Mouse (Mus musculus) frontal cortex, postnatal 10 days (tissue): ENCODE data around the gene Klhl5.

ENCODE experiments used
- DNase-seq, 2 experiments: peaks; one replicate each; pipeline ENCODE4 v3.0.0; 2022; ENCODE audit warnings: low spot score in 2 of 2, mixed read lengths in 1 of 2

Gene Klhl5

DNA sequence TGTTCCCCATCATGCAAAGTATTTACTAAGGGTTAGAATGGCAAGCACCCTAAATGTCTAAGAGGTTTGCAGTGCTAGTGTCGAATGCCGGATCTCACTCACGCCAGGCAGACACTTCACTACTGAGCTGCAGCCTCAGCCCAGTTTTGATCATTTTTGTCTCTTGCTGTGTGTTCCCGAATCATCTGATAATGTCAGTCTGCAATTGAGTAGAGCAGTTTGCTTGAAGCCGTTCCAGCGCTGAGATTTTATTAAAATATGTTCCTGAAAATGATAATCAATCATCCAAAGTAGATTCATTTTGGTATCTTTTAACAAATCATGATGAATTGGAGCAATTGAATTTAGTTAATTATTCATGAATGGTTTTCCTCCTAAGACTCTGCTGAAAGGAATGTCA lies 39.4 kb downstream of the Klhl5 start:
- DNase-seq, result no peak

DNA sequence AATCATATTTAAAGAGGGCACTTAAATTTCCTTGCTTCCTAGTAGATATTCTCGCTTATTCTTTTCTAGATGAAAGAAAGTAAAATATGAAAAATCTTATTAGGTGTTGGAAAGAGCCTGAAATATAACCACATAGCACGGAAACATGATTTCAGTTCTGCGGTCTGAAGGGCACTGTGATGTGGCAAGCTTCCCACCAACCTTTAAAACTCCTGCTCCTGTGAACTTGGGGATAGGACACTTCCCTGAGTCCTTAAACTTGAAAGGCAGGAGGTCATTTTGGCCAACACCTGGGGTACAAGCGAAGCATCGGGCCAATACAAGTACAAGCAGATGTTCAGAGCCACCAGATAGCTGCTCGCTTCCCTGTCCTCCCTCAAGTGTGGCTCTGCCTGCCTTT lies 42.4 kb downstream of the Klhl5 start:
- DNase-seq, result no peak

DNA sequence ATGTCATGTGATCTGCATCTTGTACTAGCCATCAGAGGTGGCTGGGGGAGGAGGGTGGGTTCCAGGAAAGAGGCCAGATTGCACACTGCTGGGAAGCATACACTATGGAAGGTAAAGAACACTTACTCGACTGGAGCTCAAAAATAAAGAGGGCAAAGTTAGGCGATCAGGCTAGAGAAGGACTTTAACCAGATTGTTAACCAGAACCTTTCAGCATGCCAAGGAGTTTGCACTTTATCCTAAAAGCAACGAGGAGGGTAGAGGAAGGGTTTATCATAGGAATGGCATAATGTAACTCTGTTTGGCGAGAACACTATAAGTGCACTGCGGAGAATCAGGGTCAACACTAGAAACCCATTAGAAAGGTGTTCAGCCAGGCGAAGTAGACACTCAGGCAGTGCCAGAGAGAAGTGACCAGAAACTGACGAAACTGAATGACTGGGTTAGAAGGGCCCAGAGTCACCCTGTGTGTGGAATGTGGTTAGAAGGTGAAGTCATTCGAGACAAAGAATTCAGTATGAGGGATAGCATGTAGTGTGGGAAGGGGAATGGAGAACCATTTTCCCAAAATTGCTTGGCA lies 43.1 kb downstream of the Klhl5 start:
- DNase-seq, result no peak

DNA sequence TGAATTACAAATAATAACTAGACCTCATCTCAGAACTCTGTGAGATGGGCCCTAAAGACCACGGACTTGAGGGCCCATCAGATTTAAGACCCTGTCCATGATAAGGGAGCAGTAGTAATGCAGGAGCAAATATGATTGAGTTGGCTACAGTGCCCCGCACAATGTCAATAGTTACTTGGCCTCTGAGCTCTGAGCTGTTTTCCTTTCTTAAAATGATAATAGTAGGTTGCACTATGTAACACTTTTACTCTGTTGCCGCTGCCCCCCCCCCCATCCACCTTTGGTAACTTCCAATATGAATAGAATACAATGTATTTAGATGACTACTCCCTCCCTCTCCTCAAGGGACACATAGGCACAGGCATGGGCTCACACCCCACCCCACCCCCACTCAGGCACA lies 43.9 kb downstream of the Klhl5 start:
- DNase-seq, result no peak

DNA sequence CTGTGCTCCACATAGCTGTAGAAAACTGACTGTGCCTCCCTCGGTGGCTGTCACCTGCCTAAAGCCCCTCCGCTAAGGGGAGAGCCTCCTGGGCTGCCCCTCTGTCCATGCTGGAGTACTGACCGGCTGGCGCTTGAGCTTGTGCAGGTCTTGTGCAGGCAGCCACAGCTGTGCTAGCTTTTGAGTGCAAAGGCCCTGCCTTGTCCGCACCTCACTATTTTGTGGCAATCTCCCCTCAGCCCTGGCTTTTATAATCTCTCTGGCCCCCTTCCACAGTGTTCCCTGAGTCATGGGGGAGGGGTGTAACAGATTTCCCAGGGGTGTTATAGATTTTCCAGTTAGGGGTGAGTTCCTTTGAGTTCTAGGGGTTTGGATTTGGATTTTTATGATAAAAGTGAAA lies 44.4 kb downstream of the Klhl5 start:
- DNase-seq, result no peak

DNA sequence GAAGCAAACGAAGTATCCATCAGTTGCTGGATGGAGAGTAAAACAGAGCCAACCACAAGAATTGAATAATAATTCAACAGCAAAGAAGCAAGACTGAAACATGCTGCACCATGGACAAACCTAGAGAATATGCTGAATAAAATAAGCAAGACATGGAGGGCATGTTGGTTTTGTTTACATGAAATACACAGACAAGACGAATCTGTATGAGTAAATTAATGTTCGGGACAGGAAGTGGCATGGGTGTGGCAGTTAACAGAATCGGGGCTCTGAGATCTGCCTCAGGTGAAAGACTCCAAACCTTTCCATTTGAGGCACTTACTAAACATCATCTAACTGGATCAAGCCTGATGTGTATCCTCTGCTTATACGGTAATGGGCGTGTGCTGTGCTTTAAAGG lies 46.9 kb downstream of the Klhl5 start:
- no peak for DNase-seq

DNA sequence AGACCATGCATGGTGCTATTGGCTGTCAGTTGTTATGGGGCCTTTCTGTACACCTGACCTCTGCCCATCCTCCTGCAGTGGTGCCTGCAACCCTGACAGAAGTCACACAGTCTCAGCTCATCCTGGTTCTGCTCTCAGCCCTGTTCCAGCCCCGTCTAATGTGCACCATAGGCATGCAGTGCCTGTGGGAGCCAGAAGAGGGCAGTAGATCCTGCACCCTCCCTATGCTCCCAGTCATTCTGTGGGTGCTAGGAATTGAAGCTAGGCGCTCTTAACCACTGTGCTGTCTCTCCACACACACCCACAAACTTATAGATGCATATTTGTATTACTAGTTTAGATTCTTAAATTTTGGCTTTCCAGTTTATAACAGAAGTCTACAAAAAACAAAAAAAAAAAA lies 49.5 kb downstream of the Klhl5 start:
- no peak for DNase-seq

DNA sequence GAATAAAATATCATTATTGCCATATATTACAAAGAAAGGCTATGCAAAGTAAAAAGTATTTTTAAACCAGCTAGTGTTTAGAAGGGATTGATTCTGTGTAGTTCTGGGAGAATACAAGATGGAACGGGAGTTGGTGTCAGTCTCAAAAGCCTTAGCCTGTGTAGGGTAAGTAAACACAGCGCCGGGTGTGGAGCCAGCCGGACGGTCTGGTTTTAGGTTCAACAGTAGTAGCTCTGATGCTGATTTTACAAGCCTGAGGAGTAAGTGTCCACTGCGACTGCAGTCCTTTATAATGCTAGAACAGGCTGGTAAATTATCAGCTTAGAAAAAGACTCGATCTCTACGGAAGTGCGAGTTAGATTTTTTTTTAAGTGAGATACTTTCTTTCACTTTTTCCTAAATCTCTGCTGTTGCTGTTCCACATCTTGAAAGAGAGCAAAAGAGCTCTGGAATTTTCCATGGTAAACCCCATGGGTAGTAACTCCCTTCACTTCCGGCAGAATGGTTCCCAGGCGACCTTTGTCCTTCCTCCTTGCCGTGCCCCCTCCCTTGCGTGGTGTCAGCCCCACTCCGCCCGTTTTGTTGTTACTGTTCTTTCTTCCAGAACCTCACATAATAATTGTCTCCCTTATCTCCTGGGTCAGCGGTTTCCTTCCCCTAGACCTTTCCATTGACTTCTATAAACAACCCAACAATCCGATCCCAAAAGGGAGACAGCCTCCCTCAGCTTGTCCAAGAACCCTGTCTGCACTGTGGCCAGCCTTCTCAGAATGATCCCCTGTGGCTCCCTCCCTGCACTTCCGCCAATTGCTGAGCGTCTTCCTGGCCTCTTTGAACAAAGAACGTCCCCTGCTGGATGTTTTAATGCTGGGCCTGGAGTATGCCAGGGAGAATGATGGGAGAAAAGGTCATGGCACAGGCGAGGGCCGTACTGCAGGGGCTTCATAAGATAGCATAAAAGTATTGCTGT lies 50.4 kb downstream of the Klhl5 start:
- no peak for DNase-seq

DNA sequence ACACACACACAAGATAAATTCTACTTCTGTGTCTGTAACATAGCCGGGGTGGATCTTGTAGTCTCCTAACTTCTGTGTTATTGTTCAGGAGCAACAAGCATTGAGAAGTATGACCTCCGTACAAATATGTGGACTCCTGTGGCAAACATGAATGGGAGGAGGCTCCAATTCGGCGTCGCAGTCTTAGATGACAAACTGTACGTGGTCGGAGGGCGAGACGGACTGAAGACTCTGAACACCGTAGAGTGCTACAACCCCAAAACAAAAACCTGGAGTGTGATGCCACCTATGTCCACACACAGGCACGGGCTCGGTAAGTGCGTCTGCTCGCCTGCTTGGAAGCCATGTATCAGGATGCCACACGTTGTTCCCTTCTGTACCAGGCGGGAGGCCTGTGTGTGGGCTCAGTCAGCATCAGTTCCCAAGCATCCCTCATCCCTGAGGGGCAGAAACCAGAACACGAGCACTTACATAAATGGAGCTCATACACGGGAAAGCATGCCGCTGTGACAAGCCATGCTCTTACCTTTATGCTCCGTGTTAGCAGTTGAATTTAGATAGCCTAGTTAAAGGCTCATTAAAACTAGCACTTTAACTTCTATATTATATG lies 51.5 kb downstream of the Klhl5 start:
- DNase-seq, result no peak

DNA sequence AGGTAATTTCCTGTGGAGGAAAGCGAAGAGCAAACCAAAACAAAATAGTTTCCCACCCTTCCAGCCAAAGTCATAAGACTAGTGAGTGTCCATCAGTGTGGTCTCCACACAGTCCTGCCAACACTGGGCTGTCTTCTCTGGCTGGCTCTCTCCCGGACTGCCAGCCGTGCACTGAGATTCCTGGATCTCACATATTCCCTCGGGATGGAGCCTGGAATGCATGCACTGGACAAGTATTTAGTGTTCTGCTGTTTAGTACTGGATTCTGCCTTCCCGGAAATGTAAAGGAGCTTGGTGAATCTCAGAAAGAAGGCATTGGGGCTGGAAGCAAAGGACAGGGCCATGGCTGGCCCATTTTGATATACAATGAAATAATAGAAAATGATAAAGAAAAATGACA lies 55.7 kb downstream of the Klhl5 start:
- no peak for DNase-seq

DNA sequence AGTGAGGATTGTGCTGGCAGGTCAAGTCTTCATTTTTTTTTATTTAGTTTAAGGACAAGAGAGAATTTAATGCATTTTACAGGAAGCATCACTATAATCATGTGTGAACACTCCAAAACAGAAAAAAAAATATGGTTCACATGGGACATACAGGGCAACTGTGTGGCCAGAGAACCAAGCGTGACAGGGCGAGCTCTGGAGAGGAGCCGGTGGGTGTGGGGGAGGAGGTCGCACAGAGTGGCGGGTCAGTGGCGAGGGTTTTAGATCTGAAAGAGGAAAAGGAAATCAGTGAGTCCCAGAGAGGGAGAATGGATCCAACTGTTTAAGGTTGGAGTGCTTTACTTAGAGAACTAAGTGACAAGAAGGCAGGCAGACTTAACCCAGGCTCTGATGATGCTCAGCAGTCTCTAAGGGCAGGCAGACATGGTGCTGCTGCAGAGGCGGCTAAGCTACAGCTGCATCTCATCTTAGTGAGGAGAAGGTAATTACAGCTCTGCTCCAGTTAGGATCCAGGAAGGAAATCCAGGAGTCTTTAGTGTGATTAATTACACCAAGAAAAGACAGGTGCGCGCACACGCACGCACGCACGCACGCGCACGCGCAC lies 56.3 kb downstream of the Klhl5 start:
- DNase-seq, result no peak

DNA sequence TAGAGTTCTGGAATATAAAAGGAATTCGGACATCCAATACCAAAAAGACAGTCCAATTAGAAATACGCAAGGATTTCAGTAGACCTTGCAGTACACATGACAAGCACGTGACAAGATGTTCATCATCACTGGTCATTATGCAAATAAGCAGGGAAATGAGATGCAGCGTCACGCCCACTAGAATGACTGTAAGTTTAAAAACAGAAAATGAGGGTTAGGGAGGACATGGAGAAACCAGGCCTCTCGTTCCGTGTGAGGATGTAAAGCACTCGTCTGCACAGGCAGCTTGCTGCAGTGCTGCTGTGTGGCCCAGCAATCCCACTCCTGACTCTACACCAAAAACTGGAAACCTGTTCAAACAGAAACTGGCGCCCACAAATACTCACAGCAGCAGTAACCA lies 62.9 kb downstream of the Klhl5 start:
- no peak for DNase-seq

DNA sequence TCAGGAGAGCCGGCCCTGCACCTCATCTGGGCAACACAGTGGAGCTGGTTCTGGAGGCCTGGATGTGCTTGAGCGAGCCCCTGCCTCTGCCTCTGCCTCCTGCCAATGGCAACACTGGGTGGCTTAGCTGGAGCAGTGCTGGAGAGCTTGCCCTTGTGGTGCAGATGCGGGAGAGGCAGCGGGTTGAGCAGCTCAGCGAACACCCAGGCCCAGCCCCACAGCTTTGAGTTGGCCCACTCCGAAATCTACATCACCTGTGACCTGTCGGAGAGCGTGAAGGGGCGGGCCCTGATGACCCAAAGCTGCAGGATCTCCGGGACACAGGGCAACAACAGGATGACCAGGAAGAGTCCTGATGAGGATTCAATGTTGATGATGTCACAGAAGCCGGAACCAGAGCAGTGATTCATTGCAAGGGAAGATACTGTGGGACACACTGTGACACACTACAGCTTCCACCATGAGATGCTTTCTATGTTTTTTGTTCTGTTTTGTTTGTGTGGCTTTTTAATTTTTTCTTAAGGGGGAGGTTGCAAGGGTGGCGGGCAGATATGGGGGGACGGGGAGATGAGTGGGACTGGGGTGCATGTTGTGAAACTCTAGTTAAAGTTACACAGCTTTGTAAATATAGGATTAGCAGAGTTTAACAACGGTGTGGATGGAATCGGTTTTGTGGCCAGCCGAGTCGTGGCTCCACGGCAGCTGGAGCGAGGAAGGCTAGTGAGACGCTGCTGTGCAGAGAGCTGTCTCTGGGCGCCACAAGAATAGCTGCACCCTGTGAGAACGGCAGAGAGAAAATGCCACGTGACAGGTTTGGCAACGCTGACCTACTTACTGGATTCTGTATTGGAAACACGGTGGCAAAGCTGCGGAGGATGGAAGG lies 67.9 kb downstream of the Klhl5 start:
- peak in 1 of 2 experiments; percentile 52 for DNase-seq

DNA sequence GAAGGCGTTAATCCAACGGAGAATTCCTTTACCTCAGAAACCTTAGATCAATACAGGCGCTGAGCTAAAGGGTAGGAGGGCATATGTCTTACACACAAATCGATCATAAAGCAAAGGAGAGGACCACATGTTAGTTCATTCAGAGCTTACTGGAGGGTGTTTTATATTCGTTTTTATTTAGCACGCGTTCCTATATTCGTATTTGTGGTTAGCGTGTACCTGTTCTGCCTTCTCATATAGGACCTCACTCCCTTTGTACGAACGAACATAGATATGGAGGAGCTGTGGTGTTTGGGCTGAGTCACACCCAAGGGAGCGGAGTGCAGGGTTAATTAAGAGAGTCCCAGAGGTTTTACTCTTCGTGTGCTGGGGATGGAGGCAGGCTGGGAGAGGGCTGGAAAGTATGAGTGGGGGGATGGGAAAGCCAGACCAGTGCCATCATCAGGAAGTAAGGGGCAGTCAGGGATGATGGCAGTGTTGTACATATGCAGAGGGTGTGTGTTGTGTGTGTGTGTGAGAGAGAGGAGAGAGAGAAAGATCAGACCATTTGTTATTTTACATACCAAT lies 68.7 kb downstream of the Klhl5 start:
- no peak for DNase-seq

DNA sequence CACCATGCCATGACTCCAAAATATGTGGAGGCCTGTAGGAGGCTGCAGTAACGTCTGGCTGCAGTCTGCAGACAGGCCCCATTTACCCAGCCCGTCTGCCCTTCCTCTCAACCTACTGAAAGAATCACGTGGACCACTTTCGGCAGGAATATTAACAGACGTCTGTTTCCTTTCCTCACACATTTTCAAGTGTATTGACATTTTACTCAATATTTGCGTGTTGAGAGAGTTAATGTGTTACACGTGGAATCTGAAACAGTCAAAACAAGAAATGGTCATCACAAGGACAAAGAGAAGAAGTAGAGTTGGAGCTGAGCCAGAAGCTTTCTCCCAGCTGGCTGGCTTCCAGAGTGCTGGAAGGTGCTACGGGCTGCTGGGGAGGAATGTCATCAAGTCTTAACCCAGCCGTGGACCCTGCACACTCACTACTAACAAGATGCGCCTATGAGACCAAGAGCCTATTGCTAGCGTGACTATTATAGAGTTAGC lies 69.7 kb downstream of the Klhl5 start:
- no peak for DNase-seq

DNA sequence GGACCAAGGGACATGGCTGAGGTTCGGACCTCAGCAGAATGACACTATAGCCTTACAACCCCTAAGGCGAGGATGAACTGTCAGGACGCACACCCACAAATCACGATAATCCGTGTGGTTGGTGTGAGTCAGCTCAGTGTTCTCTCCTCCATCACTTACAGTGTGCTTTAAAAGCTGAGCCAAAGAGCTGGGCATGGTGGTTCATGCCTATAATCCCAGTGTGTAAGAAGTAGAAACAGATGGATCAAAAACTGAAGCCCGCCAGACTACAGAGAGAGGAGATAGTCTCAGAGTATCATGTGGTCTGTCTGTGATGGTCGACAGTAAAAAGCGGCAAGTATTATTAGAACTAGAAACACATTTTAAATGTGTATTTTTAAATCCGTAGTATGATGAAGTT lies 71.1 kb downstream of the Klhl5 start:
- no peak for DNase-seq

DNA sequence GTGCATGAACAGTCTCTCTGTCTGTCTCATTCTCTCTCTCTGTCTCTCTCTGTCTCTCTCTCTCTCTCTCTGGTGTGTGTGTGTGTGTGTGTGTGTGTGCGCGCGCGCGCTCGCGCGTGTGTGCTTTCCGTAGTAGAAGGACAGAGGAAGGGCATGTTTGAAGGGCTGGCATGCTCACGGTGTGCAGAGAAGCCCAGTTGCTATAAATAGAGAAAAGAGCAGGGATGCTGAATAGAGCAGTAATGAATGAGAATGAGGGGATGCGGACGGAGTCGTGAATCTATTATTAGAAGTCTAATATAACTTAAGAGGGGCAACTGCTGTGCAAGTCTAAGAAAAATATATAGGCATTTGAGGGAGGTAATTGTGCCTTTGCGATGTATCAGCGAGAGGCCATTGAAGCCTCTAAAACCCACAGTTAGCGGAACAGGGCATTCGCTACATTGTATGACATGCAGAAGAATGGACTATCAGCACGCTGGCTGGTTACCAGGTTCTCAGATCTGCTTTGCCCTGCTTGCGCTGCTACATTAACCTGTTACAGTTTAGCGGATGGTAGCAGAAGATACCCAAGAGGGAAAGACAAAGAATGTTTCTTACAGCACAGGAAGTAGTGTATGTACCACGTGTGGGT lies 73.9 kb downstream of the Klhl5 start:
- no peak for DNase-seq

DNA sequence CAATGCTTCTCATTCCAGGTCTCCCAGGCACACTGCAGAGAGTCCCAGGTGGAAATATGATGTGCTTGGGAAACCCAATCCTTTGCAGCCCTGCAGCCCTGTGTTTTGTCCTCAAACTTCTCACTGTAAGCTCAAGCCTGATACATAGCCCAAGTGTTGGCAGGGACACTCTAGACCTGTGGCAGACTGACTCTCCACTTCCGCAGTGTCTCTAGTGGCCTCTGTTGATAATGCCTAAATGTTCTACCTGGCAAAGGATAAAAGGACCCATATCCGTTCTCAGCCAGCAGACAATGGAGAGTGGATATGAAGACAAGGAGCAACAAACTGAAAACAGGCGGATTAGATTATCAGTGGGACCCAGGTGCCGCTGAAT lies 74.4 kb downstream of the Klhl5 start:
- no peak for DNase-seq

DNA sequence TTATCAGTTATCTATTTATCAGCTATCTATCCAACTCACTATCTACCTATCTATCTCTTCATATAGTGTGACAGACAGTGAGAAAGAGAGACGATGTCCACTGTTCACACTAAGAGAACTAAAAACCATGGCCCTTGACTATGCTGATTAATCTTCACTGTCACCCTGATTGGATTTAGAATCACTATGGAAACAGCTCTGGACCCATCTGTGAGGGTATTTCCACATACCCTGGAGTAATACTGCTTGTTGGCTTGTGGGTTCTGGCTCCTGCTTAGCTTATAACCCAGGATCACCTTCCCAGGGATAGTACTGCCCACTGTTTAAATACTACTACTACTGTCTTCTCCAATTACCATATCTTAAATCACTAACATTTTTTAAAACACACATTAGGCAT lies 74.9 kb downstream of the Klhl5 start:
- no peak for DNase-seq

DNA sequence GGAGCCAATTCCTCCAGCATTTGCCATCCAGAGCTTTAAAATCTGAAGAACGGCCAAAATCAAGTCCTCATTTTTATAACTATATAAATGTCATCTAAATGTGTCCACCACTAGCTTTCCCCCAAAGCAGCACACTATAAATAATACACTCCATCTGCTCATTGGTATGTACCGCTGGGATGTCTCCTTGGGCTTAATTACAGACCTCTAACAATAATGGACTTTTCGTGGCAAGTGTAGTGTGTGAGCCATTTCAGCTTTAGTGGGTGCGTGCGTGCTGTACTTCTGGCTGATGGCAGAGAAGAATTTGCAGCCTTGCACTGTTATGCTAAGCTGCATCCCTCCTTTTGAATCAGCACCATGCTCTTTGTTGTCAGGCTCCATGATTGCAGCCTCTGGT lies 84.3 kb downstream of the Klhl5 start:
- no peak for DNase-seq

DNA sequence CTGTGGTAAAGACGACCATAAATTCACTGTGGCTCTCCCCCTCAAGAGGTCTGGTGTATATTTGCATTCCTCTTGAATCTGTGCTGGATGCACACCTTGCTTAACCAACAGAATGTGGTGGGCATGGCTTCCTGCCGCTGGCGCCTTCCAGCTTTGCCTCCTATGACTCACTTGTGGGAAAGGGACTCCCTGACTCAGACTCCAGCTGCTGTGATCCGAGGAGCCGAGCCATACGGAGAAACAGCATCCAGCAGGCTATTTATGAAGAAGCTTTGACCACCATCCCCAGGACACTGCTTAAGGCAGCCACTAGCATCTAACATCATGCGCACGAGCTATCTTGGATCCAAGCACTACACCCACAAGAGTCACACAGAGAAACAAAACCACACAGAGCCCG lies 87.1 kb downstream of the Klhl5 start:
- DNase-seq, result no peak
